Mouse (Mus musculus): Measurements from ENCODE around the gene Gm45015.

GRCm38 (mm10) chrX:73342483-73342895 lies 5.8 kb upstream of the Gm45015 start, which contains the start of gene Zfp275:
- TF ChIP-seq CTCF (IDR thresholded peaks at IDR 0.05; ENCODE audit: low read depth) (no peak), EP300 (IDR thresholded peaks at IDR 0.05; ENCODE audit: low read depth) (no peak)

Data from liver, postnatal 0 days (tissue).